Mouse (Mus musculus) MEL (cell line): ENCODE measurements around the gene Sorbs1. TPM values are rescaled to one million over a fixed set of nuclear protein-coding genes. Genes with fewer than 3 reads are reported as not detected.
A peak's percentile ranks its signal among the peaks of the same experiment; 100 is the strongest.

Source experiments
- DNase-seq: peaks from one replicate; pipeline ENCODE4 v3.0.0; 2011; ENCODE audit warnings: low read depth, low spot score
- H3K27ac ChIP-seq: 2 replicates; pipeline ENCODE4 v1.5.1; 2012; ENCODE audit warnings: low read depth, mild to moderate bottlenecking, control low read depth, low read length, moderate library complexity; ENCODE audit not compliant: control insufficient read depth
- H3K27me3 ChIP-seq, 2 experiments: fragments of 150-350 bp in 1 of 2; sonication (generic) in 1 of 2; 2 replicates each; pipeline ENCODE4 v1.6.1; 2012; ENCODE audit warnings: low read length in 2 of 2, mild to moderate bottlenecking in 2 of 2, improper control_type of control experiment in 1 of 2, moderate library complexity in 1 of 2; ENCODE audit not compliant: insufficient read depth in 2 of 2, control insufficient read depth in 1 of 2
- H3K36me3 ChIP-seq, 2 experiments: 2 replicates each; pipeline ENCODE4 v1.6.1; 2012 to 2014; ENCODE audit warnings: low read length in 2 of 2, improper control_type of control experiment in 1 of 2, inconsistent platforms in 1 of 2, mild to moderate bottlenecking in 1 of 2; ENCODE audit not compliant: insufficient read depth in 2 of 2, control insufficient read depth in 1 of 2
- H3K4me1 ChIP-seq, 2 experiments: fragments of 150-350 bp in 1 of 2; sonication (generic) in 1 of 2; 2 replicates each; pipeline ENCODE4 v1.6.1; 2012; ENCODE audit warnings: low read length in 2 of 2, improper control_type of control experiment in 1 of 2, mild to moderate bottlenecking in 1 of 2; ENCODE audit not compliant: insufficient read depth in 2 of 2, control insufficient read depth in 1 of 2
- H3K4me3 ChIP-seq, 2 experiments: fragments of 150-350 bp in 1 of 2; sonication (generic) in 1 of 2; 2 replicates each; pipeline ENCODE4 v1.5.1; 2012; ENCODE audit warnings: low read depth in 2 of 2, low read length in 2 of 2, mild to moderate bottlenecking in 2 of 2, moderate library complexity in 2 of 2, control low read depth in 1 of 2, improper control_type of control experiment in 1 of 2; ENCODE audit not compliant: control insufficient read depth in 1 of 2, insufficient read depth in 1 of 2
- H3K79me2 ChIP-seq: 2 replicates; pipeline ENCODE4 v1.6.1; 2012; ENCODE audit warnings: mild to moderate bottlenecking, low read length, moderate library complexity; ENCODE audit not compliant: control insufficient read depth, poor library complexity, insufficient read depth
- H3K9ac ChIP-seq: 2 replicates; pipeline ENCODE4 v1.6.1; 2012; ENCODE audit warnings: low read depth, mild to moderate bottlenecking, control low read depth, low read length, moderate library complexity; ENCODE audit not compliant: control insufficient read depth, poor library complexity, severe bottlenecking
- H3K9me3 ChIP-seq: fragments of 150-350 bp; sonication (generic); replicated peaks from 2 replicates; pipeline ENCODE4 v1.6.1; 2012; ENCODE audit warnings: mild to moderate bottlenecking, low read length, improper control_type of control experiment, moderate library complexity; ENCODE audit not compliant: insufficient read depth
- BHLHE40 ChIP-seq: IDR thresholded peaks from 2 replicates; pipeline ENCODE4 v1.6.1; 2012; ENCODE audit warnings: low read depth, mild to moderate bottlenecking, inconsistent platforms, low read length, improper control_type of control experiment, borderline replicate concordance
- CHD2 ChIP-seq: IDR thresholded peaks from 2 replicates; pipeline ENCODE4 v1.6.1; 2011; ENCODE audit warnings: low read length, improper control_type of control experiment
- E2F4 ChIP-seq: IDR thresholded peaks from 2 replicates; pipeline ENCODE4 v1.6.1; 2011; ENCODE audit warnings: low read depth, low read length, improper control_type of control experiment, borderline replicate concordance
- EP300 ChIP-seq, 2 experiments: IDR thresholded peaks; 2 replicates each; pipeline ENCODE4 v1.6.1; 2011; ENCODE audit warnings: improper control_type of control experiment in 2 of 2, low read length in 2 of 2, low read depth in 1 of 2, mild to moderate bottlenecking in 1 of 2
- GATA1 ChIP-seq: IDR thresholded peaks from 2 replicates; pipeline ENCODE4 v1.6.1; 2011; ENCODE audit warnings: low read depth, low read length, improper control_type of control experiment
- JUND ChIP-seq: IDR thresholded peaks from 2 replicates; pipeline ENCODE4 v1.6.1; 2011; ENCODE audit warnings: low read depth, mild to moderate bottlenecking, improper control_type of control experiment, low read length
- MAX ChIP-seq: IDR thresholded peaks from 2 replicates; pipeline ENCODE4 v1.6.1; 2011; ENCODE audit warnings: low read length, improper control_type of control experiment
- MAZ ChIP-seq: IDR thresholded peaks from 2 replicates; pipeline ENCODE4 v1.6.1; 2012; ENCODE audit warnings: low read depth, mild to moderate bottlenecking, inconsistent platforms, low read length, improper control_type of control experiment
- MEF2A ChIP-seq: IDR thresholded peaks from 2 replicates; pipeline ENCODE4 v1.6.1; 2014; ENCODE audit warnings: low read depth, mild to moderate bottlenecking, inconsistent platforms, low read length, improper control_type of control experiment; ENCODE audit not compliant: poor library complexity, insufficient replicate concordance, severe bottlenecking; ENCODE audit errors: extremely low read depth
- MXI1 ChIP-seq: IDR thresholded peaks from 2 replicates; pipeline ENCODE4 v1.6.1; 2011; ENCODE audit warnings: mild to moderate bottlenecking, low read depth, low read length, improper control_type of control experiment
- NELFE ChIP-seq: IDR thresholded peaks from 2 replicates; pipeline ENCODE4 v1.6.1; 2011; ENCODE audit warnings: low read depth, low read length, improper control_type of control experiment
- POLR2A ChIP-seq, 2 experiments: IDR thresholded peaks; 2 replicates each; pipeline ENCODE4 v1.6.1; 2011 to 2012; ENCODE audit warnings: low read length in 2 of 2, mild to moderate bottlenecking in 2 of 2, control low read depth in 1 of 2, improper control_type of control experiment in 1 of 2, low read depth in 1 of 2, moderate library complexity in 1 of 2; ENCODE audit not compliant: control insufficient read depth in 1 of 2, insufficient read depth in 1 of 2, poor library complexity in 1 of 2
- RCOR1 ChIP-seq: IDR thresholded peaks from 2 replicates; pipeline ENCODE4 v1.6.1; 2012; ENCODE audit warnings: low read depth, mild to moderate bottlenecking, inconsistent platforms, low read length, improper control_type of control experiment
- SMC3 ChIP-seq: IDR thresholded peaks from 2 replicates; pipeline ENCODE4 v1.6.1; 2011; ENCODE audit warnings: low read depth, low read length, improper control_type of control experiment
- TBP ChIP-seq: IDR thresholded peaks from 2 replicates; pipeline ENCODE4 v1.8.0; 2011; ENCODE audit warnings: low read depth, low read length, improper control_type of control experiment
- UBTF ChIP-seq: IDR thresholded peaks from 2 replicates; pipeline ENCODE4 v1.6.1; 2012; ENCODE audit warnings: low read depth, mild to moderate bottlenecking, inconsistent platforms, low read length, improper control_type of control experiment, moderate library complexity, borderline replicate concordance; ENCODE audit not compliant: insufficient read depth
- ZMIZ1 ChIP-seq: IDR thresholded peaks from 2 replicates; pipeline ENCODE4 v1.6.1; 2012; ENCODE audit warnings: low read depth, mild to moderate bottlenecking, inconsistent platforms, low read length, improper control_type of control experiment, moderate library complexity
- polyA plus RNA-seq, 2 experiments: library from polyadenylated mRNA; stranded (reverse) in 1 of 2; unstranded in 1 of 2; fragments of >175 nt in 1 of 2; fragments of >200 nt in 1 of 2; gene quantifications; 2 replicates each; pipeline versions ENCODE4 v1.2.1 to v1.2.4; 2012; ENCODE audit warnings: low replicate concordance in 2 of 2, low read depth in 1 of 2; ENCODE audit not compliant: insufficient read length in 2 of 2, insufficient read depth in 1 of 2, missing spikeins in 1 of 2
- total RNA-seq: library from RNA; depleted of rRNA; stranded (reverse); fragments of 300-350 nt; gene quantifications from 2 replicates; pipeline ENCODE4 v1.2.3, GENCODE M21; 2012

Gene Sorbs1
- total and polyA plus RNA-seq, 3 experiments: 1.3 to 5.3 TPM; not detected in 1

DNA sequence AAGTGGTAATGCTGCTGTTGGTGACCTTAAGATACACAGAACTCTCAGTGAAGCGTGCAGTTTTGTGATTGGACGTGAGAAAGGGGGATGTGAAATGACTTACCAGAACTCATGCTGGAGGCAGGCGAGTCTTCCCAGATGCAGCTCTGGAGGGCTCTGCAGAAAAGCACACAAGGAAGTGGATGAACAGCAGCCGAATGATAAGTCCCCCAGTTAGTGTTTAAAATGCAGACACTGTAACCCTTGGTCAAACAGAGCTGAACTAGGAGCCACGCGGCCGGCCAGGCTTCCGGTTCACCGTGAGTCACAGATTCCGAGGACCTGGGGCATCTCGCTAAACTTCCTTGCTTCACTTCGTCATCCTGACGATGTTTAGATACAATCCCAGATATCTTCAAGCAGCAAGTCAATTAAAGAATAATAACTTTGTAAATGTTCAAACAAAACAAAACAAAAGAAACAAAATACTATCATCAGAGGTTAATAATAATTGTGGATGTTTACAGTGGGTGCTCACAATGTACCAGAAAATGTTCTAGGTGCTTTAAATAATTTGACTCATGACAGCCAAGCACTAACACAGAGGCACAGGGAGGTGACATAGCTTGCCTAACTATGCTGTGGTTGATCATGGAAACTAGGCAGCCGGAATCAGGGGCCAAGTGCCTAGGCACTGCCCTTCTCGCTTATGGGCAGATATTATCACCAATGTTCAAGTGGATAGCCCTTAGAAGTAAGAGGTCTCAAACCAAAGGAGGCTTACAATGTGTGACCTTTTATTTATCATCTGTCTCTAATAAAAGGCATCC lies 111.2 kb downstream of the Sorbs1 start:
- Histone ChIP-seq H3K27me3 (no peaks in the 10 kb centered on the region), H3K79me2 (no peaks in the 10 kb centered on the region), H3K36me3 (no peaks in the 10 kb centered on the region), H3K4me3 (no peak overlapping the region), H3K9ac (no peak overlapping the region), H3K9me3 (no peaks in the 10 kb centered on the region), H3K27ac (no peak overlapping the region), H3K4me1 (0 out of 4 replicates have a peak, but pooled peaks cover 0 to 5% of the 10 kb centered on the region in 2 experiments)
- no peak for DNase-seq
- TF ChIP-seq RCOR1 (no peak), MEF2A (no peak), MXI1 (no peak), NELFE (no peak), E2F4 (no peak), JUND (no peak), POLR2A (IDR thresholded peaks at IDR 0.05; ENCODE audit: control insufficient read depth in 1 of 2, insufficient read depth in 1 of 2, low read depth in 1 of 2, low read length in 2 of 2, poor library complexity in 1 of 2) (no peak)

DNA sequence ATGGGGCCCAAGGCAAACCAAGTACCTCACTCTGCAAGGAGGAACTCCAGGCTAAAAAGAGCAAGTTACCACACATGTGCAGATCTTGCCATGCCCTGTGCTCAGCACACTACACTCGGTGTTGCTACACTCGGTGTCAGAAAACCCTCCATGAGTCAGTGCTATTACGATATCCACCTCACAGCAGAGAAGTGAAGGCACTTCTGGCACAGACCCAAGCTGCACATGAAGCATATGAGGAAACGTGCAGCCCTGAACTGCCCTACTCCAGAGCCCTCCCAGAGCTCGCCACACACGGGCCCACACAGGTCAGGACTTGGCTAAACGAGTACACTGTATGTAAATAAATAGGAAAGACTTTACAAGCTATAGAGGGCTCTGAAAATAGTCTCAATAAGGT lies 112.4 kb downstream of the Sorbs1 start:
- Histone ChIP-seq H3K9me3 (no peaks in the 10 kb centered on the region), H3K36me3 (no peaks in the 10 kb centered on the region), H3K27ac (no peak overlapping the region), H3K4me1 (0 out of 4 replicates have a peak, but pooled peaks cover 0 to 5% of the 10 kb centered on the region in 2 experiments), H3K27me3 (no peaks in the 10 kb centered on the region), H3K79me2 (no peaks in the 10 kb centered on the region), H3K4me3 (no peak overlapping the region), H3K9ac (no peak overlapping the region)
- peak; percentile 73 for DNase-seq
- TF ChIP-seq ZMIZ1 (no peak), MAX (0 out of 2 replicates have a peak, but pooled peaks have one; percentile 28)

GRCm38 (mm10) chr19:40400426-40401030 lies 113.1 kb downstream of the Sorbs1 start:
- no peaks in the 10 kb centered on the region for H3K79me2 ChIP-seq
- TF ChIP-seq TBP (no peak), UBTF (no peak), EP300 (IDR thresholded peaks at IDR 0.05; ENCODE audit: low read depth in 1 of 2, low read length in 2 of 2) (no peak), RCOR1 (no peak), MAZ (no peak), JUND (no peak), BHLHE40 (no peak), CHD2 (no peak), MXI1 (no peak), SMC3 (no peak), GATA1 (no peak)
- TF ChIP-seq, all 39 proteins: peak for 0
- H3K27me3 ChIP-seq: no peaks in the 10 kb centered on the region
- 0 out of 4 replicates have a peak, but pooled peaks cover 0 to 5% of the 10 kb centered on the region in 2 experiments for H3K4me1 ChIP-seq
- H3K36me3 ChIP-seq: no peaks in the 10 kb centered on the region
- H3K9me3 ChIP-seq: no peaks in the 10 kb centered on the region
- no peak overlapping the region for H3K4me3 ChIP-seq
- no peak overlapping the region for H3K9ac ChIP-seq
- no peak overlapping the region for H3K27ac ChIP-seq
- peak; percentile 26 for DNase-seq
